Mouse (Mus musculus): Measurements from ENCODE around the gene Ctnnb1.

Gene Ctnnb1

GRCm38 (mm10) chr9:121000641-121001320 lies 71.8 kb downstream of the Ctnnb1 start:
- DNase-seq (ENCODE audit: low read depth, low spot score) = no peak

- DNase-seq (ENCODE audit: low read depth, low spot score) = no peak
Observed at GRCm38 (mm10) chr9:121001681-121002540, 72.9 kb downstream of the Ctnnb1 start.

- DNase-seq (ENCODE audit: low read depth, low spot score) = no peak
Observed at GRCm38 (mm10) chr9:121005961-121006360, 76.9 kb downstream of the Ctnnb1 start.
